Mouse (Mus musculus) heart, embryonic 14.5 days (tissue): ENCODE results near the gene Ppp1r12c. TPM values are rescaled to one million over a fixed set of nuclear protein-coding genes. Genes with fewer than 3 reads are reported as not detected.
A peak's percentile ranks its signal among the peaks of the same experiment; 100 is the strongest.

Experiments used
- ATAC-seq: fragments of 200-750 bp; cut with Nextera tagmentation; 2 replicates; pipeline ENCODE4 v1.8.0; 2017; ENCODE audit warnings: low read depth, moderate TSS enrichment; ENCODE audit not compliant: insufficient number of reproducible peaks, insufficient read depth, low FRiP score
- H3K27ac ChIP-seq, 2 experiments: fragments of 200-500 bp in 1 of 2; fragments of 300-500 bp in 1 of 2; sonication (generic) in 1 of 2; replicated peaks in 1 of 2; 2 replicates each; pipeline ENCODE4 v1.5.1; 2012 to 2014; ENCODE audit warnings: low read depth in 2 of 2, low read length in 2 of 2, control low read depth in 1 of 2, mild to moderate bottlenecking in 1 of 2, mixed read lengths in 1 of 2; ENCODE audit not compliant: control insufficient read depth in 1 of 2, insufficient read depth in 1 of 2
- H3K27me3 ChIP-seq: fragments of 300-500 bp; sonication (generic); 2 replicates; pipeline ENCODE4 v1.6.1; 2014; ENCODE audit warnings: mild to moderate bottlenecking, low read length, control low read depth; ENCODE audit not compliant: control insufficient read depth, insufficient read depth
- H3K36me3 ChIP-seq: fragments of 300-500 bp; sonication (generic); 2 replicates; pipeline ENCODE4 v1.6.1; 2014; ENCODE audit warnings: mild to moderate bottlenecking, control low read depth, low read length, mixed read lengths; ENCODE audit not compliant: control insufficient read depth, insufficient read depth
- H3K4me1 ChIP-seq, 2 experiments: fragments of 200-500 bp in 1 of 2; fragments of 300-500 bp in 1 of 2; sonication (generic) in 1 of 2; 2 replicates each; pipeline ENCODE4 v1.6.1; 2012 to 2014; ENCODE audit warnings: low read length in 2 of 2, control low read depth in 1 of 2, mixed read lengths in 1 of 2; ENCODE audit not compliant: control insufficient read depth in 2 of 2, insufficient read depth in 2 of 2
- H3K4me2 ChIP-seq: fragments of 300-500 bp; sonication (generic); 2 replicates; pipeline ENCODE4 v1.6.1; 2014; ENCODE audit warnings: mild to moderate bottlenecking, low read length
- H3K4me3 ChIP-seq, 2 experiments: fragments of 200-500 bp in 1 of 2; fragments of 300-500 bp in 1 of 2; sonication (generic) in 1 of 2; 2 replicates each; pipeline ENCODE4 v1.5.1; 2012 to 2014; ENCODE audit warnings: low read length in 2 of 2, mild to moderate bottlenecking in 2 of 2, control low read depth in 1 of 2, low read depth in 1 of 2, moderate library complexity in 1 of 2; ENCODE audit not compliant: control insufficient read depth in 1 of 2, insufficient read depth in 1 of 2
- H3K9ac ChIP-seq: fragments of 300-500 bp; sonication (generic); 2 replicates; pipeline ENCODE4 v1.6.1; 2014; ENCODE audit warnings: mild to moderate bottlenecking, low read length
- H3K9me3 ChIP-seq: fragments of 300-500 bp; sonication (generic); 2 replicates; pipeline ENCODE4 v1.6.1; 2016; ENCODE audit warnings: low read length, control low read depth; ENCODE audit not compliant: control insufficient read depth
- WGBS: fragments of 180-500 bp; shearing (Covaris S2); extraction: QIAGEN DNeasy Blood & Tissue Kit; methylation state at CpG from one replicate; pipeline ENCODE4 v1.1.7; 2014; 5-methylcytosine and 5-hydroxymethylcytosine counted together
- polyA plus RNA-seq: library from polyadenylated mRNA; unstranded; fragments of >200 nt; fragmentation: Nextera tagmentation; extraction: Ambion mirVana; gene quantifications from 2 replicates; pipeline ENCODE4 v1.2.1, GENCODE M21; 2014

The Ppp1r12c gene
- polyA plus RNA-seq, 1 experiment from 2014 or later: 47.7 TPM

DNA sequence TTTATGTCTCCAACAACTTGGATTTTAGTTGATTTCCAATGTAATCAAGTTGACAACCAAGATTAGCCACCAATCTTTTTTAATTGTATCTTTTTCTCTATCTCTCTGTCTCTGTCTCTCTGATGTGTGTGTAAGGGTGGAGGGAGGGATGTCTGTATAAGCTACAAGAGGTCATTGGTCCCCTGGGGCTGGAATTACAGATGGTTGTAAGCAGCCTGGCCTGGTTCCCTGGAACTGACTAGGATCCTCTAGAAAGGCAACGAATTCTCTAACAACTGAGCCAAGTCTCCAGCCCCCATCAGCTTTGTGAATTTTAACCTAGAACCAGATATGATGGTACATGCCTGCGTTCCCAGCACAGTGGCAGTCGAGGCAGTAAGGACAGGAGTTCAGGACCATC lies 33.7 kb downstream of the Ppp1r12c start:
- Histone ChIP-seq H3K4me1 (peaks cover 5% of the 10 kb centered on the region in 2 experiments; a peak in 3 of 4 replicates), H3K4me2 (no peak overlapping the region), H3K4me3 (no peak overlapping the region), H3K27ac (no peak overlapping the region), H3K9ac (no peak overlapping the region), H3K36me3 (no peaks in the 10 kb centered on the region), H3K27me3 (peaks cover 27% of the 10 kb centered on the region), H3K9me3 (no peaks in the 10 kb centered on the region)
- WGBS: 68% methylated on average over 3 of the region's 3 CpGs
- no peak for ATAC-seq

DNA sequence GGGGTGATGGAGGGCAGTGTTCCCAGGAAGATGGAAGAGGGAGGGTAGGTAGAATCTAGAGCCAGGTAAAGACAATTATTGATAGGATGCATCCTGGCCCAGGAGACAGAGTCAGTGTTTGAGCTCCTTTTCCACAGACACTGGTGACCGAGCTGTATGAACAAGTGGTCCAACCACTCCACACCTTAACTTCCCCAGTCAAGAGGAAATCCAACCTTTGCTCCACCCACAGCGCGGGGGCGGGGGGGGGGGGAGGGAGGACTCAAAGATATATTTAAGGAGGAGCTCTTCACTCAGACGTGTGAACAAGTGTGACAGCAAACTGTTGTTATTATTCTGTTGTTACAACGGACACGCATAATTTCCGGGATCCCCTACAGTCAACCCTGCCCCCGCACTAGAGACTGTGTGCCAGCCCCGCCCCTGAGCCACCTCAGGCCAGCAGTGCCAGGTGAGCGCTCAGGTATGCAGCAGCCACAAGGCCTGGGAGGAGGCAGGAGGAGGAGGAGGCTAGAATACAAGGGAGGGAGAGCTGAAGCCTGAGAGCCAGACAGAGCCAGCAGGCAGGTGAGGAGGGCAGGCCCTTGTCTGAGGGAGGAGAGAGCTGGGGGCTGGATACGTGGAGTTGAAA lies 37.2 kb downstream of the Ppp1r12c start:
- Histone ChIP-seq H3K36me3 (no peaks in the 10 kb centered on the region), H3K27ac (no peak overlapping the region), H3K9ac (no peak overlapping the region), H3K27me3 (no peaks in the 10 kb centered on the region), H3K4me2 (no peak overlapping the region), H3K4me1 (no peaks in the 10 kb centered on the region), H3K4me3 (no peak overlapping the region), H3K9me3 (no peaks in the 10 kb centered on the region)
- ATAC-seq: no peak
- WGBS: 7% methylated on average over 12 of the region's 12 CpGs

DNA sequence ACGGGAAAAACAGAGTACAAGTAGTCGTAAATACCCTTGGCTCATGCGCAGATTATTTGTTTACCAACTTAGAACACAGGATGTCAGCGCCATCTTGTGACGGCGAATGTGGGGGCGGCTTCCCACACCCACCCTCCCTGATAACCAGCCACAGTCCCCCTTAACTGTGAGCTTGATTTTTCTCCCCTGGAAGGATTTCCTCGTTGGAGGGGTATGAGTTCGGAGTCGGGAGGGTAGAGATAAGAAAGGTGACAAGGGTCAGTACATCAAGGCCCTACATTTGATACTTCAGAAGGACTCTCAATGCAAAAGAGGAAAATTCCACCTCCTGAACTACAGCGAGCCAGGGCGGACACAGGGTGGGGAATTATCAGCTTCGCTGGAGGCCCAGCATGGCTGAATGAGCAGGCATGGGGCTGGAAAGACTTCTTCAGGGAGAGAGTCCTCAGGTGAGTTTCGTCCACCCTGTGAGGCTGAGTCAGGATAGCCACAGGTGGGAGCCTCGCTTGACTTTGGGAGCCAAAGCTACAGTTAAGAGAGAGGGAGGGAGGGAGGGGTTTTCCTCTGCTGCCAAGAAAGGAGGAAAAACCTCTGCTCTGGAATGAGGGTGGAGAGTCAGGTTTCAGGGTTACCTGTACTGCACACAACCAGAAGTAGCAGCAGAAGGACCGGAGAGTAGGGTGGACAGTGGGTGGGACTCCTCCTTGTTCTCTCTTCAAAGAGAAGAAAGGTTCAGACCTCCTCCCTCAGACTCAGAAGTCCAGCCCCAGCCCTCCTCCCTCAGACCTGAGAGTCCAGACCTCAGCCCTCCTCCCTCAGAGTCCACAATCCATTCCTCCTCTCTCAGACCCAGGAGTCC lies 40.7 kb downstream of the Ppp1r12c start, which contains the start of gene Eps8l1:
Gene Eps8l1, plus strand, starts transcription at position 99 of the 859 bp plus-strand sequence.
- 56% methylated on average over 13 of the region's 16 CpGs for WGBS
- H3K9me3 ChIP-seq: no peaks in the 10 kb centered on the region
- H3K4me2 ChIP-seq: peak within 1 kb of the TSS; percentile 45
- H3K4me1 ChIP-seq: no peaks in the 10 kb centered on the region
- H3K9ac ChIP-seq: peak within 1 kb of the TSS; percentile 62
- H3K36me3 ChIP-seq: no peaks in the 10 kb centered on the region
- peak within 1 kb of the TSS; percentile 23 to 31 for H3K4me3 ChIP-seq
- no peak for ATAC-seq
- H3K27ac ChIP-seq: peak within 1 kb of the TSS; percentile 27 to 41; a peak in 3 of 4 replicates
- no peaks in the 10 kb centered on the region for H3K27me3 ChIP-seq

DNA sequence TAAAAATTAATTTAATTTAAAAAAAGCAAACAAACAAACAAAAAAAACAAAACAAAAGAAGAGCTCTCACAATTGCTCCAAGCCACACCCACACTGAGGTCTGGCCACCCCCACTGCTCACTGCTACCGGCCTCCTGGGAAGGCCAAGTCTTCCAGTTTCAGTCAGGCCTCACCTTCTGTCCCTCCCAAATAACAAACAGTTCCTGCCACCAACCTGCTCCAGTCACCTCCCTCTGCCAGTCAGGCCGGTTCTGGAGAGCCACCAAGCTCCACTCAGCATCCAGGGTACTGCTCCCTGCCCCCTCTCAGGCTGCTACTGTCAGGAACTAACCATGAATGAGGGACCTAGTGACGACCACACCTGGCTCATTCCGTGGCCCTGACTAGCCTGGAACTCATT lies 48.8 kb downstream of the Ppp1r12c start:
- no peak overlapping the region for H3K9ac ChIP-seq
- H3K27ac ChIP-seq: no peak overlapping the region
- no peaks in the 10 kb centered on the region for H3K27me3 ChIP-seq
- 27% methylated on average over 4 of the region's 4 CpGs for WGBS
- H3K4me1 ChIP-seq: no peaks in the 10 kb centered on the region
- H3K9me3 ChIP-seq: no peaks in the 10 kb centered on the region
- no peak overlapping the region for H3K4me3 ChIP-seq
- no peaks in the 10 kb centered on the region for H3K36me3 ChIP-seq
- ATAC-seq: no peak
- H3K4me2 ChIP-seq: no peak overlapping the region

DNA sequence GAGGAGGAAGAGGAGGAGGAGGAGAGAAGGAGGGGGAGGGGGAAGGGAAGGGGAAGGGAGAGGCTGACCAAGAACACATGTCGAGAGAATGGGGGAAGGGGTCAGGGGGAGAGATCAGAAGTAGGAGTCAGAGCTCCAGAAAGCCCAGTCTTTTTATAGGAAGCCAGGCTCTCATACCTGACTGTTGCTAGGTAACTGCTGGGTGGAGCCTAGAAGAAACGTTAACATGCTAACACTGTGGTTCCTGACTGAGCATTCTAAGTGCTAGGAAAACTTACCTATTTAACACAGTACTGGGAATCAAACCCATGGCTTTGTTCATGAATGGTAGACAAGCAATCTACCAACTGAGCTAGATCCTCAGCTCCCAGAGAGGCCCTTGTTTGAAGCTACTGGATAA lies 52.3 kb downstream of the Ppp1r12c start:
- WGBS: 12% methylated on average over 2 of the region's 2 CpGs
- ATAC-seq: no peak
- H3K4me3 ChIP-seq: no peak overlapping the region
- no peaks in the 10 kb centered on the region for H3K9me3 ChIP-seq
- peaks cover under 1% of the 10 kb centered on the region for H3K36me3 ChIP-seq
- H3K4me1 ChIP-seq: peaks cover 0 to 5% of the 10 kb centered on the region in 2 experiments; a peak in 1 of 4 replicates
- no peak overlapping the region for H3K9ac ChIP-seq
- H3K27me3 ChIP-seq: no peaks in the 10 kb centered on the region
- no peak overlapping the region for H3K4me2 ChIP-seq
- no peak overlapping the region for H3K27ac ChIP-seq

DNA sequence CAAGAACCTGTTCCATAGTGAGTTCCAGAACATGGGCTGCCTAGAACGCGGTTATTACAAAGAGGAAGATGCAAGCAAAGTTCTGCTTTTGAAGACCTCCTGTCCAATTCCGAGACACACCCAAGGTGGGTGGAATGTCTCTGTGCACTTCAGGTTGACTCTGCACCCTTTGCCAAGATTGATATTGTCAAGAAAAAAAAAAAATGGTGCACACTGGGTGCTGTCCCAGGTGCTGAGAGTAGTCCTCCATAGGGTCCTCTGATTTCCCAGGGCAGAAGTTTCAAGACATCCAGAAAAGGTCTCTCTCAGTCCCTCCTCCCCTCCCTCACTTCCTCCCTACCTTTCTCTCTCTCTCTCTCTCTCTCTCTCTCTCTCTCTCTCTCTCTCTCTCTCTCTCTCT lies 53.0 kb downstream of the Ppp1r12c start:
- no peak overlapping the region for H3K9ac ChIP-seq
- no peak for ATAC-seq
- peaks cover 8% of the 10 kb centered on the region for H3K36me3 ChIP-seq
- WGBS: 79% methylated on average over 3 of the region's 3 CpGs
- no peaks in the 10 kb centered on the region for H3K27me3 ChIP-seq
- no peak overlapping the region for H3K4me3 ChIP-seq
- H3K27ac ChIP-seq: no peak overlapping the region
- peaks cover 0 to 5% of the 10 kb centered on the region in 2 experiments; a peak in 1 of 4 replicates for H3K4me1 ChIP-seq
- no peaks in the 10 kb centered on the region for H3K9me3 ChIP-seq
- no peak overlapping the region for H3K4me2 ChIP-seq

DNA sequence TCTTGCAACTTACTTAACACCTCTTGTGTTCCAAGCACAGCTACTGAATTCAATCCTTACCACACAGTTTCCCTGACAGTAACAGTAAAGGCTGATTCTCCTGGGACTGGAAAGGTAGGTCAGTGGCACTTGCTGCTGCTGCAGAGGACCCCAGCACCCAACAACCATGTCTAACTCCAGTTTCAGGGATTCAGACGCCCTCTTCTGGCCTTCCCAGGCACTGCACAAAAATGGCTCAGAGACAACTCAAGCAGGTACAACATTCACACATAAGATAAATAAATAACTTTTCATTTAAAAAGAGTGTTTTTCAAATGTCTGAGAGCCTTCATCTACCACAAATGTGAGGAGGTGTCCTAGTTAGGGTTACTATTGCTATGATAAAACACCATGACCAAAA lies 54.3 kb downstream of the Ppp1r12c start:
- H3K4me2 ChIP-seq: no peak overlapping the region
- no peak overlapping the region for H3K9ac ChIP-seq
- no peak overlapping the region for H3K4me3 ChIP-seq
- H3K27me3 ChIP-seq: no peaks in the 10 kb centered on the region
- peaks cover 0 to 5% of the 10 kb centered on the region in 2 experiments; a peak in 1 of 4 replicates for H3K4me1 ChIP-seq
- 4% methylated on average over 1 of the region's 1 CpGs for WGBS
- ATAC-seq: no peak
- no peak overlapping the region for H3K27ac ChIP-seq
- H3K9me3 ChIP-seq: no peaks in the 10 kb centered on the region
- H3K36me3 ChIP-seq: peaks cover 21% of the 10 kb centered on the region
